Mouse (Mus musculus) ES-E14 (cell line): ENCODE measurements around the gene Pitpnm2. TPM values are rescaled to one million over a fixed set of nuclear protein-coding genes. Genes with fewer than 3 reads are reported as not detected.

Source experiments
- DNase-seq: peaks from one replicate; pipeline ENCODE4 v3.0.0-alpha.2; 2013; ENCODE audit warnings: low read depth, low spot score
- H3K27ac ChIP-seq: 2 replicates; pipeline ENCODE4 v1.5.1; 2012; ENCODE audit warnings: low read depth, mild to moderate bottlenecking, low read length, moderate library complexity, mixed read lengths; ENCODE audit not compliant: poor library complexity, insufficient read depth, severe bottlenecking
- H3K36me3 ChIP-seq: 2 replicates; pipeline ENCODE4 v1.6.1; 2012; ENCODE audit warnings: mild to moderate bottlenecking, low read length, moderate library complexity, mixed read lengths; ENCODE audit not compliant: control insufficient read depth, poor library complexity, insufficient read depth, severe bottlenecking
- H3K4me1 ChIP-seq, 2 experiments: fragments of 150-350 bp in 1 of 2; sonication (generic) in 1 of 2; 2 replicates each; pipeline ENCODE4 v1.6.1; 2012; ENCODE audit warnings: low read length in 2 of 2, mild to moderate bottlenecking in 1 of 2, mixed read lengths in 1 of 2; ENCODE audit not compliant: control insufficient read depth in 2 of 2, insufficient read depth in 2 of 2, poor library complexity in 1 of 2
- H3K4me3 ChIP-seq, 2 experiments: fragments of 150-350 bp in 1 of 2; sonication (generic) in 1 of 2; 2 replicates each; pipeline ENCODE4 v1.5.1; 2012; ENCODE audit warnings: low read length in 2 of 2, low read depth in 1 of 2, mild to moderate bottlenecking in 1 of 2, mixed read lengths in 1 of 2; ENCODE audit not compliant: insufficient read depth in 1 of 2, poor library complexity in 1 of 2, severe bottlenecking in 1 of 2
- H3K9ac ChIP-seq: 2 replicates; pipeline ENCODE4 v1.6.1; 2012; ENCODE audit warnings: low read depth, mild to moderate bottlenecking, low read length, mixed read lengths; ENCODE audit not compliant: poor library complexity, insufficient read depth, severe bottlenecking
- H3K9me3 ChIP-seq: fragments of 150-350 bp; sonication (generic); 2 replicates; pipeline ENCODE4 v1.6.1; 2012; ENCODE audit warnings: low read depth, mild to moderate bottlenecking, low read length; ENCODE audit not compliant: control insufficient read depth, insufficient read depth
- CHD2 ChIP-seq: IDR thresholded peaks from 2 replicates; pipeline ENCODE4 v1.6.1; 2014; ENCODE audit warnings: mild to moderate bottlenecking, low read depth, low read length, inconsistent platforms
- HCFC1 ChIP-seq: IDR thresholded peaks from 2 replicates; pipeline ENCODE4 v1.6.1; 2012; ENCODE audit warnings: low read length, inconsistent platforms, borderline replicate concordance; ENCODE audit not compliant: insufficient read depth
- MAFK ChIP-seq: IDR thresholded peaks from 2 replicates; pipeline ENCODE4 v1.6.1; 2014; ENCODE audit warnings: mild to moderate bottlenecking, low read depth, low read length, inconsistent platforms; ENCODE audit not compliant: insufficient read depth
- ZC3H11A ChIP-seq: IDR thresholded peaks from 2 replicates; pipeline ENCODE4 v1.6.1; 2012; ENCODE audit warnings: low read depth, mild to moderate bottlenecking, inconsistent platforms, low read length, borderline replicate concordance
- ZNF384 ChIP-seq: IDR thresholded peaks from 2 replicates; pipeline ENCODE4 v1.6.1; 2012; ENCODE audit warnings: low read depth, low read length, inconsistent platforms
- in situ Hi-C, 2 experiments: fragments of 600-800 bp; cut with MboI; formaldehyde crosslinking; loops; one replicate each; pipeline ENCODE4 v1.15.1; 2025; ENCODE audit warnings: low sequenced_read_pairs in 2 of 2, inconsistent platforms in 1 of 2; ENCODE audit not compliant: unreplicated experiment in 2 of 2
- total RNA-seq: library from RNA; depleted of rRNA; stranded (reverse); fragments of 300-350 nt; gene quantifications from 2 replicates; pipeline ENCODE4 v1.2.3, GENCODE M21; 2012

Gene Pitpnm2
- total RNA-seq, 1 experiment: 6.6 TPM

GRCm38 (mm10) chr5:124095596-124096232 is 153.8 kb downstream of the Pitpnm2 start, which contains the start of gene Abcb9:
Gene Abcb9, minus strand, starts transcription at chr5:124095798.
- Histone ChIP-seq H3K9ac (peak within 1 kb of the TSS; percentile 28; the same call in 1 of the 2 replicates), H3K9me3 (no peaks in the 10 kb centered on the region), H3K4me1 (peaks cover 0 to 7% of the 10 kb centered on the region in 2 experiments; a peak in 1 of 4 replicates), H3K36me3 (no peaks in the 10 kb centered on the region), H3K27ac (no peak within 1 kb of the TSS), H3K4me3 (peak within 1 kb of the TSS; percentile 60 to 76)
- peak; percentile 98 for DNase-seq
- in situ Hi-C loops: no loop called here
- no peak for TF ChIP-seq HCFC1
- no peak for TF ChIP-seq ZC3H11A
- no peak for TF ChIP-seq MAFK
- TF ChIP-seq ZNF384: 0 out of 2 replicates have a peak, but pooled peaks have one; percentile 21

GRCm38 (mm10) chr5:124095077-124095581 is 154.4 kb downstream of the Pitpnm2 start:
- Histone ChIP-seq H3K4me1 (peaks cover 0 to 7% of the 10 kb centered on the region in 2 experiments; a peak in 1 of 4 replicates), H3K27ac (no peak overlapping the region), H3K9me3 (no peaks in the 10 kb centered on the region), H3K4me3 (peak overlapping the region; percentile 60 to 76), H3K9ac (peak overlapping the region; percentile 28; the same call in 1 of the 2 replicates), H3K36me3 (no peaks in the 10 kb centered on the region)
- DNase-seq: no peak
- no peak for TF ChIP-seq HCFC1
- in situ Hi-C loops: no loop called here

GRCm38 (mm10) chr5:124093852-124094604 is 155.5 kb downstream of the Pitpnm2 start:
- no peak for TF ChIP-seq MAFK
- no peak for TF ChIP-seq HCFC1
- TF ChIP-seq ZC3H11A: no peak
- no peak for TF ChIP-seq ZNF384
- no peak for TF ChIP-seq CHD2
- H3K36me3 ChIP-seq: no peaks in the 10 kb centered on the region
- DNase-seq: no peak
- no peak overlapping the region for H3K9ac ChIP-seq
- peaks cover 0 to 9% of the 10 kb centered on the region in 2 experiments; a peak in 2 of 4 replicates for H3K4me1 ChIP-seq
- no peaks in the 10 kb centered on the region for H3K9me3 ChIP-seq
- H3K27ac ChIP-seq: no peak overlapping the region
- in situ Hi-C loops: no loop called here
- H3K4me3 ChIP-seq: no peak overlapping the region

GRCm38 (mm10) chr5:124093120-124093794 is 156.3 kb downstream of the Pitpnm2 start:
- in situ Hi-C loops: no loop called here
- Histone ChIP-seq H3K27ac (no peak overlapping the region), H3K36me3 (no peaks in the 10 kb centered on the region), H3K9me3 (no peaks in the 10 kb centered on the region), H3K4me3 (no peak overlapping the region), H3K9ac (no peak overlapping the region), H3K4me1 (peaks cover 0 to 9% of the 10 kb centered on the region in 2 experiments; a peak in 2 of 4 replicates)
- no peak for DNase-seq
- no peak for TF ChIP-seq HCFC1
- TF ChIP-seq MAFK: no peak
